Mouse (Mus musculus): Measurements from ENCODE around the gene Dbr1.
"Not testable (repeated sequence)": the region's sequence is repeated elsewhere in the genome, so short reads cannot be mapped to it uniquely, and the experiment has no call there.

Dbr1 gene

DNA sequence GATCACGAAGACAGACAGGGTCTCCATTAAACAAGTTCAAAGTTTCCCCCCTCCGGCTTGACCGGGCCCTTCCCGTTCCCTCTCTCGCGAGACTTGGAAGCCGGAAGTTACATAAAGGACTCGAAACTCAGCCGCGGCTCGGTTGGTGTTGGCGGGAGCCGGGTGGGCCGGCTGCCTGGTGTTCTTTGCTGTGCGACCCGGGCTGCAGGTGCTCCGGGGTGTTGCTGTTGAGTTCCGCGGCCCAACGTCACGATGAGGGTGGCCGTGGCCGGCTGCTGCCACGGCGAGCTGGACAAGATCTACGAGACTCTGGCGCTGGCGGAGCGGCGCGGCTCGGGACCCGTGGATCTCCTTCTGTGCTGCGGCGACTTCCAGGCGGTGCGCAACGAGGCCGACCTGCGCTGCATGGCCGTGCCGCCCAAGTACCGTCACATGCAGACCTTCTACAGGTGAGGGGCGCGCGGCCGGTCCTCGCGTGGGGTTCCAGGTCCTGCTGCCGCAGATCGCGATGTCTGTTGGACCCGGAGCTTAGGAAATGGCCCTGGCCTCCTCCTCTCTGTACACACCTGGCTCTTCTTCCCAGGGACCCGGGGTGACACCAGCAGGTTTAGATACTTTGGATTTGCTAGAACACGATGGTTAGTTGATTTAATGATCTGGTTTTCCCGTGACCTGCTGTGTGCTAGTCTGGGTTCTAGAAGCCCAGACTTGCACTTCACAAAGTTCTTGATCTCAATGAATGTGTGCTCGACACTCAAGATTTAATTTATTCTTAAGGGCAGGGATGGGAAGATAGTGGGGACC, at the start of gene Dbr1:
TSS of gene Dbr1 (plus strand) at position 123 of the 804 bp plus-strand sequence.
- peak; percentile 73 for DNase-seq (ENCODE audit: low spot score)

DNA sequence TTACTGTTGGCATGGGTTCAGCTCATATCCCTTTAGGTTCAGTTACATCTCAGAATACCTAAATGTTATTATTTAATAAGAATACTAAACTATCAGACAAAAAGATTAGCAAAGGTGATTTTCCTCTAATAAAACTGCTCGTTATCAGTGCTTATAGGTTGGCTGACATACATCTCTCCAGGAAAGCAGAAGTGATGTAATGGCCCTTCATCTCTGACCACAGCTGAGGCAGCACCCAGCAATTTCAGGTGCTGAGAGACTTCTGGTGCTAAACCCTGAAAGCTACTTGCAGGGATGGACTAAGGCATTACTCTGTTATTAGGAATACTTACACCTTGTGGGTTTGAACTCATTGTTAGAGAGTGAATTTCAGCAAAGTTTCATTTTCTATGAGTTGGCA, 43.7 kb upstream of the Dbr1 start:
- no peak for DNase-seq (ENCODE audit: low spot score)

DNA sequence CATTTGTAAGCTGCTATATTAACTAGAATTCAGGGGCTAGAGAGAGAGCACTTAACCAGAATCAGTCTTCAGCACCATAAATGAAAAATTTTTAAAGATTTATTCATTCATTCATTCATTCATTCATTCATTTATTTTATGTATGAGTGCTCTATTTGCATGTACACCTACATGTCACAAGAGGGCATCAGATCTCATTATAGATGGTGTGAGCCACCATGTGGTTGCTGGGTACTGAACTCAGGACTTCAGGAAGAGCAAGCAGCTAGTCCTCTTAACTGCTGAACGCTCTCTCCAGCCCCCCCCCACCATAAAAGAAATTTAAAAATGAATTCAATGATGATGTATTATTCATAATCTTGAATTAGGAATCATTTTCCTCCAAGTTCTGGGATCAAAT, 29.3 kb upstream of the Dbr1 start:
- DNase-seq (ENCODE audit: low spot score): no peak

DNA sequence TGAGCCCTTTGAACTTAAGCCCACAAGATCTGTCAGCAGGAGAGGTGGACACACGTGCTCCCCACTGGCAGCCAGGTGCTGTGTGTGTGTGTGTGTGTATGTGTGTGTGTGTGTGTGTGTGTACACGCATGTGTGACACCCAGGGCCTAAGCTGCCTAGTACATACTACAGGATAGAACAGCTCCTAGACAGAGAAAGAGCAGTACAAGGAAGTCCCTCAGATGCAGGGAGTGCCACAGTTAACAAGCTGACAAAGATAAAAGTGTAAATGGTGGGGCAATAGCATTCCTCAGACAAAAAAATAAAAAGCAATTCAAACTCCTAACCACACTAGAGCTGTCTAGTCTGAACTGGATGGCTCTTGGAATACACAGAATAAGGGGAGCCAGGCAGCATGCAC, 23.5 kb upstream of the Dbr1 start:
- no peak for DNase-seq (ENCODE audit: low spot score)

DNA sequence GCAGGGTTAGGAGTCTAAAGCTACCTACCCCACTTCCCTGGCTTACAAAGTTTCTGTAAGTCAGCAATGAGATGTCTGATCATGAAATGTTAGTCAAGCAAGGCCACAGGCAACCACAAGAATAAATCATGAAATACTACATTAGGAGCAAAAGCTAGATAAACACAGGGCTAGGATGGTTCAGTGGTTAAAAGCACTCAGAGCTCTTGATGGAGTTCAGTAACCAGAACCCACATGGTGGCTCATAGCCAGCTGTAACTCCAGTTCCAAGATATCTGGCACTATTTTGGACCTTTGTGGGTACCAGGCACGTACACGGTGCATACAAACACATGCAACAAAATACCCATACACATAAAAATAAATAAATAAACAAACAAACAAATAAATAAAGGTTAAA, 22.6 kb upstream of the Dbr1 start:
- DNase-seq (ENCODE audit: low spot score): no peak

DNA sequence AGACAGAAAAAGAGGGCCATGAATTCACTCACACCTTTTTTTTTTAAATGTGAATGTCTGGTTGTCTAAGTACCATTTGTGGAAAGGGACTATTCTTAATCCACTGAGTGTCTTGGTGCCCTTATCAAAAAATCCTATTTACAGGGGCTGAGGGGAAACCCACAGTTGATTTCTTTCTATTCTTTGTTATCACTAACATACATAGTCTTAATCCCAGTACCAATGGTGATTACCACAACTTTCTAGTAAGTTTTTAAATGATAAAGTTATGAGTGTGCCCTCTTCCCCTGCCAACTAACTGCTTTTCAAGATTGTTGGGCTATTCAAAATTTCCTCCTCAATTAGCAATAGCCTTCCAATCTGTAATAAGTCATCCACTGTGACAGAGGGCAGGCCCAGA, 21.5 kb upstream of the Dbr1 start:
- DNase-seq (ENCODE audit: low spot score): no peak

DNA sequence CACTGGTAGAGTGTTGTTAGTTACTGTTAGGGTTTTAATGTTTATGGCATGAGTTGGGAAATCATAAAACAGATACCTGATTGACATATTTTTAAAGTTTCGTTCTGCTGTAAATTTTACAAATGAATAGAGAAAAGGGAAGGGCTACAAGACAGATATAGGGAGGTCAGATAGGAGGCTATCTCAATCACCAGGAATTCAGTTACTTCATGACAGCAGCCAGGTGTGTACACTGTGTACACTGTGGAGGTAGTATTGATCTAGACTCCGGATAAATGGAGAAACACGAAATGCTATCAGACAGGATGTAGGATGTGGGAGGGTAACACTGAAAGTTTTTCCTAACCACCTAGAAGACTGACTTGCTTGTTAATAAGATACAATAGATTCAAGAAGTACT, 20.3 kb upstream of the Dbr1 start:
- DNase-seq (ENCODE audit: low spot score): no peak

DNA sequence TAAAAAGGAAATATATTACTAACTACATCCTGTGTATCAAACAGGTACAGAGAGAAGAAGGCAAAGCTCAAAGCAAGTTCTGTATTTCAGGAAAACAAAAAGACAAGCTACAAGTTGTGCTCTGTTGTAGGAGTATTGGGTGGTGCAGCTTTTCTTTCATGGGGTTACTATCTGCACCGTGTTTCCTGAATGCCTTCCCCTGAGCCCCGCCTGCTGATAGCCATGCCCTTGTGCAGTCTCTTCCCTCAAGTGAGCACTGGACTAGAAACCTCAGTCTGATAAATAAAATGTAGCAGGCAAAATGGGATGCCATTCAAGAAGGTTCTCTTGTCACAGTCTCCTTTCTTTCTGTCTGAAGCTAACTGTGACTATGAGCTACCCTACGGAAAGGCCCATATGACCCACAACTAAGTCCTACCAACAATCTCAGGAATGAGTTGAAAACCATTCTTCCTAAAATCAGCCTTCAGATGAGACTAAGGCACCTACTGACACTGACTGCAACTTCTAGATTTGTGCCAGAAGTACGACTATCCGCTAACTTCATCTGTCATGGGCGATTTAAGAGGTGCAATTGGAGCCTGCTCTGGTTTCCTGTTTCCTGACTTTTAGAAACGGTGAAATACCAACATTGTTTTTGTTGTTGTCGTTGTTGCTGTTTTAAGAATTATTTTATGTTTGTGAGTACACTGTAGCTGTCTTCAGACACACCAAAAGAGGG, 17.9 kb upstream of the Dbr1 start:
- no peak for DNase-seq (ENCODE audit: low spot score)

DNA sequence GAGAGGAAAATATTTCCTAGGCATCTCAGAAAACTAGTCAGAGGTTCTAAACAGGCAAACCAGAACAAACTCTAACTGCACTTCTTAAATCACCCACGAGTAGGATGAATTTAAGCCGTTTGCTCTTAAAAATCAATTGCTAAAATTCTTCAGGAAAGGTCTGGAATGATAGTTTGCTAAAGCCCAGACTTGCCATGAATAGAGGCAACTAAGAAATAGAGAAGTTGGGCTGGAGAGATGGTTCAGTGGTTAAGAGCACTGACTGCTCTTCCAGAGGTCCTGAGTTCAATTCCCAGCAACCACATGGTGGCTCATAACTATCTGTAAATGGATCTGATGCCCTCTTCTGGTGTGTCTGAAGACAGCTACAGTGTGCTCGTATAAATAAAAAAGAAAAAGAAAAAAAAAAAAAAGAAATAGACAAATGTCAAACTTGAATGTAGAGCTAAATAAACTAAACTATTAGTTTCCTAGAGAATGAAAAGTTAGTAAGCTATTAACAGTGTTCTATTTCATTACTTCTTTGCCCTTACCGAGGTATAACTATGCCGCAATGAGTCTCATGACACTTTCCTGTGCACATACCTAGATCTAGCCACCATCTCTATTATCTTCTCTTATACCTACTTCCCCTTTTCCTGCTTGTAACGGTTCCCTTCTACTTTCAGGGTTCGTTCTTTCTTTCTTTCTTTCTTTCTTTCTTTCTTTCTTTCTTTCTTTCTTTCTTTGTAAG, 16.6 kb upstream of the Dbr1 start:
- no peak for DNase-seq (ENCODE audit: low spot score)

DNA sequence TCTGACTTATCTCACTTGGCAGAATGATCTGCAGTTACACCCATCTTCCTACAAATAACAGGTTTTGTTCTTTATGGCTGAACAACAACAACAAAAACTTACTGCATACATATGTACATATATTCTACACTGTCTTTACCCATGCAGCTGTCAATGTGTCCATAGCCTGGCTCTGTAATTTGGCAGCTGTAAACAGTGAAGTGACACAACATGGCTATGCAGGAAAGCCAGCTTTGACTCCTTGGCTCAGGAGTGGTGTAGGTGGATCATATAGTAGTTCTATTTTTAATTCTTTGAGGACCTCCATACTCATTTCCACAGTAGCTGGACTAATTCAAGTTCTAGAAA, 16.1 kb upstream of the Dbr1 start:
- DNase-seq (ENCODE audit: low spot score): no peak

DNA sequence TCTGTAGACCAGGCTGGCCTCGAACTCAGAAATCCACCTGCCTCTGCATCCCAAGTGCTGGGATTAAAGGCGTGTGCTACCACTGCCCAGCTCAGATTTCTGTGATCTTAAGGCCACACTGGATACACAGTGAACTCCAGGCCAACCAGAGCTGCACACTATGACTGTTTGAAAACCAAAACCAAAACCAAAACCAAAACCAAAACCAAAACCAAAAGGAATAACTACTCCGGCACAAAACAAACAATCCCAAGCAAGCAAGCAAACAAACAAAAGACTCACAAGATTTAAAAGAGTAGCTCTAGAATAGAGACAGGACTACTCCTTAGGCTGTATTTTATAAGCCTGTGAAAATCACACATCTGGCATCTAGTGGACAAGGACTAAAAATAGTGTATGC, 15.2 kb upstream of the Dbr1 start:
- no peak for DNase-seq (ENCODE audit: low spot score)

DNA sequence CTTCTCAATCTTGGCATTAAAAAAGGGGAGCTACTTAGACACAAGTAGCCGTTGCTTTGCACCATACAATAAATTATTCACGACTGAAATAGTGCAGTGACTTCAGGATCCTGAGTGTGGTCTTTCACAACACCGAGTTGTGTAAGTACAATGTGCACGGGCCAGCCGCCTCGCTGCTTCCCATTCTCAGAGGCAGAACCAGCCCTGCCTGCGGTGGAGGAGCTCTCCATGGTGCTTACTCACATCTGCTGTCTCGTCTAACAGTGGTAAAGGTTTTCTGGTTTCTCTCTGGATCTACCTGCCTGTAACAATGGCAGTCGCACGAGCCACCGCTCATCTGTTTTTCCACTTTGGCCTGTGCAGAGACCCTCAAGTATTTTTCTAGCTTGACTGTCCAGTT, 11.9 kb upstream of the Dbr1 start:
- no peak for DNase-seq (ENCODE audit: low spot score)

DNA sequence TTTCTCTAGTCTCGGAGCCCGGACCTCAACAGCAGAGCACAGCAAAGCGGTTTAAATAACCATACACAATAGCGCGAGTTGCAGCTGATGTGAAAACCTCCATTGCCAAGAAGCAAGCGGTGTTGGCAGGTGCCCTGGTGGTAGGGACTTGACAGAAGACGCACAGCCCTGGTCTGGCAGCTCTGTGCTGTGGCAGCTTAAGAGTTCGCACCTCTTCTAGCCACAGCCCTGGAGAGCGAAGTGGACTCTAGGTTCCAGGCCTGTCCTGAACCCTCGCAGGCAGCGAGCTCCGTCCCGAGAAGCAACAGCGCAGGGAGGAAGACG, 7.6 kb upstream of the Dbr1 start:
- DNase-seq (ENCODE audit: low spot score): no peak

DNA sequence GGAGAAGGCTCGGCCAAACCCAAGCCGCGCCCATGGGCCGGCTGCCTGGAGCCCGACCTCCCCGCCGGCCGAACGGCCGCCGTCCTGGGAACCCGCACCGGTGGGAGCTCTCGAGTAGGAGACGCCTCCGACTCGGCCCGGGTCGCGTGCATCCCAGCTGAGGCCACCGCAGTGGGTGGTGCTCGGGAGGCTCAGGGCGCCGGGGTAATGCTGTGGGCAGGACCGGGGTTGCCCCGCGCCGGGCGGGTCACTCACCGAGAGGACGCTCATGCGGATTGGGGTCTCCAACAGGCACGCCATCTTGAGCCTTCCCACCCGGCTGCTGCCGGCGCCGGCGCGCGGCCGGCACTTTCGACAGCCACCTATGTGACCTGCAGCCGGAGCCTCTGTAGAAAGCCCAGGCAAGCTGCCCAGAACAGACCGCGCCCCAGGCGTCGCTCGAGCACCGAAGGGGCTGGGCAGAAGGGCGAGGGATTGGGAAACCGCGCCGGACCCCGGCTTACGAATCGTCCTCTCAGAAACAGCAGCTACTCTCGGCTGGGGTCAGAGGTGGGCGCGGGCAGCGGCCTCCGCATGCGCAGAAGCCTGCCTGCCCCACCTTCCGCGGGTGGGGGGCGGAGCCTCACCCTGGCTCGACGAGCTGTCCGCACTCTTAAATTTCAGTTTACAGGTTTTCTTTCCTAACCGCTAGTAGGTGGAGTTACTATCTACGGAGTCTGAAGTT, 7.1 kb upstream of the Dbr1 start, which contains the start of gene Armc8:
TSS of gene Armc8 (minus strand) at position 553 of the 724 bp plus-strand sequence.
- DNase-seq (ENCODE audit: low spot score): peak; percentile 56

DNA sequence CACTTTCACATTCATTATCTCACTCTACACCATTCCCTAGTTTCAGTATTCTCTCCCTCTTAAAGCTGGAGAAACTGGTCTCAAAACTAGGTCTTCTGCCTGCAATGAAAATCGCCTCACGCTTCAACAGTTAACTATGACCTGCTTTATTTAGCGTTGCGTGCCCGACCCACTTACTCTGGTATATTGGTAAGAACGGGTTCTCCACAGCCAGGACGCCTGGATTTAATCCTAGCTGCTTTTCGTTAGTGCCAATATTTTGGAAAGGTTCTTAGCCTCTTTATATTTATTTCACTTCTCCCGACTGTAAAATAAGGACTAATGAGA, 6.6 kb upstream of the Dbr1 start:
- no peak for DNase-seq (ENCODE audit: low spot score)

DNA sequence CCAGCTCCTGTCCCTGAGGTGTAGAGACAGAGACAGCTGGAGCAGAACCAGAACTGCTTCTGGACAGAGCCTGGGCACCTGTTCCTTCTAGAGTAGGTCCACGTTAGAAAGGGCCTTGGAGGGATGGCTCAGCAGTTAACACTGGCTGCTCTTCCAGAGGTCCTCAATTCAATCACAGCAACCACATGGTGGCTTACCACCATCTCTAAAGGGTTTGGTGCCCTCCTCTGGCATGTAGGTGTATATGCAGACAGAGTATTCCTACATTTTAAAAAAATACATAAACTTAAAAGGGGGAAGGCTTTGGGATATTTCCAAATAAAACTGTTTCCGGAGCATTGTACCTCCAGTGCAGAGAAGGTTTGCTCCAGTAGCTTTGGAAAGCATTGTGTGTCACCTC, 5.1 kb downstream of the Dbr1 start:
- no peak for DNase-seq (ENCODE audit: low spot score)

DNA sequence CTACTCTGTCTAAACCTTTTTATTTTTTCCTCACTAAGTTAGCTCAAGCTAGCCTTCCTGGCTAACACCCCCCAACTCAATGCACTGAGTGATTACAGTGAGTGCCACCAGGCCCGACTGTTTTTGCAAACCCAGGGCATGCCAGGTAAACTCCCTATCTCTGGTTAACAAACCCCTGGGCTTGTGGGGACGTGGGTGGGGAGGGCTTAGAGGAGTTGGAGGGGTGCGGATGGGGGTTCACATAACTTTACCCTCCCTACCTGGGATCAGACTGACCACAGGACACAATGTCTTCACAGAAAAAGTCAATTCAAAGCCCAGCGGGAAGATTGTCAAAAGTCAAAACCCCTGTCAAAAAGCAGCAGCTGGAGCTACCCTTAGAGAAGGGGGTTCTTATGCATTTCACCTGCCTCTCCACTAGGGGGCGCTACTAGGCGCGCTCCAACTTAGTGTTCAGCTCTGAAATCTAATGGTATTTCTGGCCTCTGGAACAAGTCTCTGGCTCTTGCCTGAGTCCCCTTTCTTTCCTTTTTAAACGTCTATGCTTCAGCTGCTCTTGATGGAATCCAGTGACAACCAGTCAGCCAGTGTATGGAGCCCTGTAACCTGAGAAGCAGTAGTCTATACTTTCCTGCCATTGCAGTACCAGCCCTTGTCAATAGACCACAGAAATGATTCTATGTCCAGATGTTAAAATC, 12.1 kb downstream of the Dbr1 start:
- DNase-seq (ENCODE audit: low spot score): no peak

DNA sequence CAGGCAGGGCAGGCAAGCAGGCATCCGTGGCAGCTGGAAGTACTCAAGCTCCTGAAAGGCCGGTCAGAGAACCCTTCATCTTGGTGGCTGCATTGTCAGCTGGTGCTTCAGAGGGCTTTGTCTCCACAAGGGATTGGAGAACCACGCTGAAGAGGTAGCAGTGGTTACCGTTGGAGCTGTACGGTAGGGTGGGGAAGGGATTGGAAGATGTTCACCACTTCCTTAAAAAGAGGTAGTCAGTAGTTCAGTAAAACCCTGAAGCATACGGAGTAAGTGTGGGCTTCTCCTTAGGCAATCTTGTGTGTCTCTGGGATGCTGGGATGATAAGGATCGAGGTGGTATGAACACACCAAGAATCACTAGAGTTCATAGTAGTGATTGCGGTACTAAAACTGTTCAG, 15.5 kb downstream of the Dbr1 start:
- DNase-seq (ENCODE audit: low spot score): no peak

DNA sequence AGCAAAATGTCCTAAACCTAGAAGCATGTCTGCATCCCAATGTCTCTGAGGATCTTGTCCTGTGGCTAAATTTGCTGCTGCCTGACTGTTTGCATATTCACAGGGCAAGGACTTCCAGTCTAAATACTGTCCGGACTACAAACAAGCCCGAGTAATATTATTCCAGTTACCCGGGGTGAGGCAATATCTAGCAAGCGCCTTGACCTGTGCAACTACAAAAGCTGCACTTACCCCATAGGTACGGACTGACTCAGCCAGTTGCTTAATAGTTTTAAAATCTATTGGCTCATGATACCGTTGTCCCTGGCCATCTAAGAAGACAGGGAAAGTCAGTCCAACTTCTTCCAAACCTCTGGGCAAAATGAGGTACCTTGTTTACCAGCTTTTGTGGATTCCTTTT, 23.5 kb downstream of the Dbr1 start:
- DNase-seq (ENCODE audit: low spot score): not testable (repeated sequence)

DNA sequence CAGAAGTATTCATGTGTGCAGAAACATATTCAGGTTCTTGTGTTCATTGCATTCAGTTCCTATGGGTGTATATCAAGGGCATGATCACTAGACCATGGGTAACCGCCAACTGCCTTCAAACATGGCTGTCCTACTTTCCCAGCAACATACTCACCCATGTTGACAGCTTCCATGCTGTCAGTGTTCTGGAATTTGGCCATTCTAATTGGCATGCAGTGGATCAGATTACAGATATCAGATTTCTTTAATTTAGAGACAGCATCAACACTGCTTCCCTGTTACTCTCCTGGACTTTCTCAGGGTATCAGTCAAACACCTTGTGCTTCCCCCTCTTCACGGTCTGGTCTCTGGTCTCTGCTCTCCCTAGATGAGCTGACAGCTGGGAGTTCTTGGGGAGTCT, 28.0 kb downstream of the Dbr1 start:
- no peak for DNase-seq (ENCODE audit: low spot score)

DNA sequence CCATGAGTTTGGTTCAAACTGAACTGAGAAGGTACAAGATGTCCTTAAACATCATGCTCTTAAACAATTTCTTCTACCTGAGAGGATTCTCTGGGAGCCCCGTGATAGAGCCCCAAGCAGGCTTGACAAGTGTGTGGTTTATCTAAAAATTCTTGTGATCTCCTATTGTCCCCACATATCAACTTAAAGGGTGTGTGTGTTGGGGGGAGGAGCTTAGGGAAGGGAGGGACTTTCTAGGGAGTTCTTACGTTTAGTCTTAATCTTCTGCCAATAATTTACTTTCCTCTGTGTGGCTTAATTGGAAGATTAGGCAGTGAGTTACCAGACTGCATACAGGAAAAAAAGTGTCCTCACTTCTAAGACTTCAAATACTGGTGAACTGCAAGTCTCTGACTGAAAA, 36.6 kb downstream of the Dbr1 start, which contains the start of gene A4gnt:
TSS of gene A4gnt (plus strand) at position 301 of the 400 bp plus-strand sequence.
- no peak for DNase-seq (ENCODE audit: low spot score)

DNA sequence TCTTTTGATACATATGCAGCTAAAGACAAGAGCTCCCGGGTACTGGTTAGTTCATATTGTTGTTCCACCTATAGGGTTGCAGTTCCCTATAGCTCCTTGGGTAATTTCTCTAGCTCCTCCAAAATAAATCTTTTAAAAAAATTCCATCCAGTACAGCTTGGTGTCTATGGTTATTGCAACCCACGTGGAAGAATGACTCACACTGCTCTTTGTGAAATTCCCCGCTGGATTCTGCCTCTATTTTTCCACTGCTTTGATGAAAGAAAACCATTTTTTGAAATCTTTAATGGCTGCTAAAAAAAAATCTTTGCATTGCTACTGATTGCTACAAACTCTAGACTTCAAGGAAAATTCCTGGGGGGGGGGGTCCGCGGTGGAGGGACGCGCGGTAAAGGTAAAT, 44.1 kb downstream of the Dbr1 start:
- DNase-seq (ENCODE audit: low spot score): no peak

All from urinary bladder, postnatal 10 days (tissue).